Mouse (Mus musculus): Measurements from ENCODE around the gene Gnaq.

- no peak for TF ChIP-seq ZC3H11A (IDR thresholded peaks at IDR 0.05; ENCODE audit: borderline replicate concordance, low read depth, low read length)
- no peak for TF ChIP-seq CHD2 (IDR thresholded peaks at IDR 0.05; ENCODE audit: low read depth, low read length)
Measured at GRCm38 (mm10) chr19:16177139-16177727, 44.6 kb downstream of the Gnaq start.

All from ES-E14 (cell line).